Mouse (Mus musculus) ES-Bruce4 (cell line): ENCODE results near the gene Slc25a36. TPM values are rescaled to one million over a fixed set of nuclear protein-coding genes. Genes with fewer than 3 reads are reported as not detected.

Experiments
- H3K27ac ChIP-seq: 2 replicates; pipeline ENCODE4 v1.5.1; 2012; ENCODE audit warnings: low read length, inconsistent platforms; ENCODE audit not compliant: insufficient read depth
- H3K27me3 ChIP-seq: 2 replicates; pipeline ENCODE4 v1.6.1; 2012; ENCODE audit warnings: mild to moderate bottlenecking, low read length, inconsistent platforms; ENCODE audit not compliant: control insufficient read depth, poor library complexity, insufficient read depth, severe bottlenecking
- H3K36me3 ChIP-seq: 2 replicates; pipeline ENCODE4 v1.6.1; 2012; ENCODE audit warnings: inconsistent platforms, mild to moderate bottlenecking, low read length, moderate library complexity; ENCODE audit not compliant: control insufficient read depth, poor library complexity, insufficient read depth, severe bottlenecking
- H3K4me1 ChIP-seq: one replicate; pipeline ENCODE4 v1.8.1; 2011; ENCODE audit warnings: low read length; ENCODE audit not compliant: control insufficient read depth, insufficient read depth
- H3K4me3 ChIP-seq: 2 replicates; pipeline ENCODE4 v1.5.1; 2011; ENCODE audit warnings: low read depth, mild to moderate bottlenecking, low read length
- H3K9ac ChIP-seq: 2 replicates; pipeline ENCODE4 v1.6.1; 2012; ENCODE audit warnings: low read depth, mild to moderate bottlenecking, inconsistent platforms; ENCODE audit not compliant: poor library complexity, severe bottlenecking
- H3K9me3 ChIP-seq: replicated peaks from 2 replicates; pipeline ENCODE4 v1.6.1; 2012; ENCODE audit warnings: mild to moderate bottlenecking, low read length, inconsistent platforms; ENCODE audit not compliant: control insufficient read depth, poor library complexity, insufficient read depth, severe bottlenecking
- CTCF ChIP-seq: IDR thresholded peaks from one replicate; pipeline ENCODE4 v1.8.1; 2011; ENCODE audit warnings: low read depth, low read length
- EP300 ChIP-seq: IDR thresholded peaks from 2 replicates; pipeline ENCODE4 v1.6.1; 2011; ENCODE audit warnings: low read depth, low read length; ENCODE audit not compliant: insufficient read depth
- POLR2A ChIP-seq: IDR thresholded peaks from one replicate; pipeline ENCODE4 v1.8.1; 2011; ENCODE audit warnings: low read length; ENCODE audit not compliant: insufficient read depth
- polyA plus RNA-seq: library from polyadenylated mRNA; stranded (reverse); fragments of >200 nt; gene quantifications from 2 replicates; pipeline ENCODE4 v1.2.4, GENCODE M21; 2011; ENCODE audit warnings: low read depth; ENCODE audit not compliant: missing spikeins, insufficient read depth, insufficient read length

Gene Slc25a36
- polyA plus RNA-seq, 1 experiment, result 402 TPM

- no peaks in the 10 kb centered on the region for H3K27me3 ChIP-seq
- H3K9ac ChIP-seq, result no peak overlapping the region
- H3K36me3 ChIP-seq, result peaks cover 58% of the 10 kb centered on the region
- H3K4me1 ChIP-seq, result no peaks in the 10 kb centered on the region
- no peaks in the 10 kb centered on the region for H3K9me3 ChIP-seq
- no peak overlapping the region for H3K4me3 ChIP-seq
- TF ChIP-seq POLR2A (no peak), EP300 (no peak), CTCF (no peak)
- no peak overlapping the region for H3K27ac ChIP-seq
These were observed 26.3 kb downstream of the Slc25a36 start for GRCm38 (mm10) chr9:97084628-97085027.

- H3K36me3 ChIP-seq, result peaks cover 68% of the 10 kb centered on the region
- TF ChIP-seq POLR2A (no peak), CTCF (no peak), EP300 (no peak)
- no peak overlapping the region for H3K9ac ChIP-seq
These were observed 29.7 kb downstream of the Slc25a36 start for GRCm38 (mm10) chr9:97081106-97081862.

GRCm38 (mm10) chr9:97069911-97070310 is 41.0 kb downstream of the Slc25a36 start:
- H3K27me3 ChIP-seq, result no peaks in the 10 kb centered on the region
- H3K36me3 ChIP-seq, result peaks cover 25% of the 10 kb centered on the region
- no peaks in the 10 kb centered on the region for H3K4me1 ChIP-seq
- H3K9ac ChIP-seq, result no peak overlapping the region
- H3K4me3 ChIP-seq, result no peak overlapping the region
- H3K9me3 ChIP-seq, result no peaks in the 10 kb centered on the region
- no peak overlapping the region for H3K27ac ChIP-seq
- TF ChIP-seq POLR2A, result no peak
- no peak for TF ChIP-seq CTCF
- no peak for TF ChIP-seq EP300

More at GRCm38 (mm10) chr9:97081106-97081862, 29.7 kb downstream of the Slc25a36 start:
- Histone ChIP-seq H3K4me1 (no peaks in the 10 kb centered on the region), H3K27ac (no peak overlapping the region), H3K4me3 (no peak overlapping the region), H3K9me3 (no peaks in the 10 kb centered on the region), H3K27me3 (no peaks in the 10 kb centered on the region)

GRCm38 (mm10) chr9:97069466-97069865 is 41.5 kb downstream of the Slc25a36 start:
- Histone ChIP-seq H3K9ac (no peak overlapping the region), H3K27me3 (no peaks in the 10 kb centered on the region), H3K36me3 (peaks cover 21% of the 10 kb centered on the region), H3K27ac (no peak overlapping the region), H3K4me3 (no peak overlapping the region), H3K4me1 (no peaks in the 10 kb centered on the region), H3K9me3 (no peaks in the 10 kb centered on the region)
- TF ChIP-seq POLR2A (no peak), CTCF (no peak), EP300 (no peak)

GRCm38 (mm10) chr9:97068201-97069095 is 42.5 kb downstream of the Slc25a36 start:
- TF ChIP-seq CTCF (peak; percentile 26), EP300 (no peak)
- peaks cover 2% of the 10 kb centered on the region for H3K4me1 ChIP-seq
- 0 out of 2 replicates have a peak overlapping the region, but pooled peaks have one; percentile 43 for H3K27ac ChIP-seq
- no peak overlapping the region for H3K9ac ChIP-seq
- peaks cover 14% of the 10 kb centered on the region for H3K36me3 ChIP-seq
- no peaks in the 10 kb centered on the region for H3K9me3 ChIP-seq
- no peak overlapping the region for H3K4me3 ChIP-seq
- no peaks in the 10 kb centered on the region for H3K27me3 ChIP-seq
